Mouse (Mus musculus) neural tube, embryonic 14.5 days (tissue): ENCODE measurements around the gene Phf19. TPM values are rescaled to one million over a fixed set of nuclear protein-coding genes. Genes with fewer than 3 reads are reported as not detected.

Source experiments
- ATAC-seq: fragments of 200-750 bp; cut with Nextera tagmentation; 2 replicates; pipeline ENCODE4 v1.8.0; 2017; ENCODE audit warnings: low read depth, mild to moderate bottlenecking, moderate TSS enrichment, moderate library complexity
- H3K27ac ChIP-seq: fragments of 300-500 bp; sonication (generic); 2 replicates; pipeline ENCODE4 v1.5.1; 2014; ENCODE audit warnings: low read depth, mild to moderate bottlenecking, control low read depth, low read length, moderate library complexity, mixed read lengths
- H3K27me3 ChIP-seq: fragments of 300-500 bp; sonication (generic); 2 replicates; pipeline ENCODE4 v1.6.1; 2014; ENCODE audit warnings: low read length; ENCODE audit not compliant: control insufficient read depth, insufficient read depth
- H3K36me3 ChIP-seq: fragments of 300-500 bp; sonication (generic); 2 replicates; pipeline ENCODE4 v1.6.1; 2014; ENCODE audit warnings: low read length, mixed read lengths; ENCODE audit not compliant: control insufficient read depth, insufficient read depth
- H3K4me1 ChIP-seq: fragments of 300-500 bp; sonication (generic); 2 replicates; pipeline ENCODE4 v1.6.1; 2014; ENCODE audit warnings: low read length; ENCODE audit not compliant: control insufficient read depth, insufficient read depth
- H3K4me2 ChIP-seq: fragments of 300-500 bp; sonication (generic); 2 replicates; pipeline ENCODE4 v1.6.1; 2014; ENCODE audit warnings: mild to moderate bottlenecking, low read depth, low read length, control low read depth
- H3K4me3 ChIP-seq: fragments of 300-500 bp; sonication (generic); 2 replicates; pipeline ENCODE4 v1.5.1; 2014; ENCODE audit warnings: low read depth, low read length, control low read depth, mixed read lengths
- H3K9ac ChIP-seq: fragments of 300-500 bp; sonication (generic); replicated peaks from 2 replicates; pipeline ENCODE4 v1.6.1; 2014; ENCODE audit warnings: low read depth, mild to moderate bottlenecking, control low read depth, low read length, mixed read lengths
- H3K9me3 ChIP-seq: fragments of 300-500 bp; sonication (generic); 2 replicates; pipeline ENCODE4 v1.6.1; 2016; ENCODE audit warnings: low read length; ENCODE audit not compliant: control insufficient read depth
- WGBS: fragments of 180-500 bp; shearing (Covaris S2); extraction: QIAGEN DNeasy Blood & Tissue Kit; methylation state at CpG from one replicate; pipeline ENCODE4 v1.1.7; 2014; 5-methylcytosine and 5-hydroxymethylcytosine counted together
- polyA plus RNA-seq: library from polyadenylated mRNA; unstranded; fragments of >200 nt; fragmentation: Nextera tagmentation; extraction: Ambion mirVana; gene quantifications from 2 replicates; pipeline ENCODE4 v1.2.1, GENCODE M21; 2014

Gene Phf19
- polyA plus RNA-seq, 1 experiment from 2014 or later, result 3.8 TPM

- WGBS, result under 1% methylated on average over 34 of the region's 34 CpGs
- Histone ChIP-seq H3K27me3 (no peaks in the 10 kb centered on the region), H3K4me2 (peak overlapping the region; percentile 65), H3K4me1 (peaks cover 5% of the 10 kb centered on the region; the same call in 1 of the 2 replicates), H3K9me3 (no peaks in the 10 kb centered on the region), H3K27ac (peak overlapping the region; percentile 67), H3K36me3 (no peaks in the 10 kb centered on the region), H3K9ac (peak overlapping the region; percentile 42), H3K4me3 (peak overlapping the region; percentile 30)
- ATAC-seq, result peak; percentile 96
These were observed 8.8 kb downstream of the Phf19 start for GRCm38 (mm10) chr2:34904849-34905542.

- no peak for ATAC-seq
- 76% methylated on average over 4 of the region's 4 CpGs for WGBS
These were observed 10.0 kb downstream of the Phf19 start for GRCm38 (mm10) chr2:34903652-34904405.

GRCm38 (mm10) chr2:34903191-34903590, 10.6 kb downstream of the Phf19 start:
- ATAC-seq, result no peak
- H3K4me3 ChIP-seq, result no peak overlapping the region
- H3K27me3 ChIP-seq, result no peaks in the 10 kb centered on the region
- no peaks in the 10 kb centered on the region for H3K9me3 ChIP-seq
- H3K4me2 ChIP-seq, result no peak overlapping the region
- no peak overlapping the region for H3K27ac ChIP-seq
- peaks cover 5% of the 10 kb centered on the region; the same call in 1 of the 2 replicates for H3K4me1 ChIP-seq
- WGBS, result 88% methylated on average over 7 of the region's 7 CpGs
- no peak overlapping the region for H3K9ac ChIP-seq
- H3K36me3 ChIP-seq, result no peaks in the 10 kb centered on the region

More at GRCm38 (mm10) chr2:34903652-34904405, 10.0 kb downstream of the Phf19 start:
- Histone ChIP-seq H3K4me3 (no peak overlapping the region), H3K4me1 (peaks cover 5% of the 10 kb centered on the region; the same call in 1 of the 2 replicates), H3K9ac (no peak overlapping the region), H3K27me3 (no peaks in the 10 kb centered on the region), H3K4me2 (peak overlapping the region; percentile 65; the same call in 1 of the 2 replicates), H3K27ac (no peak overlapping the region; the same call in 1 of the 2 replicates), H3K36me3 (no peaks in the 10 kb centered on the region), H3K9me3 (no peaks in the 10 kb centered on the region)

- H3K36me3 ChIP-seq, result no peaks in the 10 kb centered on the region
- no peak overlapping the region for H3K9ac ChIP-seq
- no peaks in the 10 kb centered on the region for H3K9me3 ChIP-seq
- no peak overlapping the region for H3K4me2 ChIP-seq
- H3K4me1 ChIP-seq, result peaks cover 5% of the 10 kb centered on the region; the same call in 1 of the 2 replicates
- WGBS, result 90% methylated on average over 6 of the region's 6 CpGs
- H3K27me3 ChIP-seq, result no peaks in the 10 kb centered on the region
- no peak for ATAC-seq
- no peak overlapping the region for H3K27ac ChIP-seq
- H3K4me3 ChIP-seq, result no peak overlapping the region
These were observed 11.1 kb downstream of the Phf19 start for GRCm38 (mm10) chr2:34902731-34903130.

- Histone ChIP-seq H3K4me2 (no peak overlapping the region), H3K4me3 (no peak overlapping the region), H3K9me3 (no peaks in the 10 kb centered on the region), H3K4me1 (peaks cover 5% of the 10 kb centered on the region; the same call in 1 of the 2 replicates), H3K27me3 (no peaks in the 10 kb centered on the region), H3K9ac (no peak overlapping the region), H3K27ac (no peak overlapping the region), H3K36me3 (no peaks in the 10 kb centered on the region)
- no peak for ATAC-seq
- WGBS, result 76% methylated on average over 4 of the region's 4 CpGs
These were observed 12.1 kb downstream of the Phf19 start for GRCm38 (mm10) chr2:34901726-34902125.

GRCm38 (mm10) chr2:34900412-34900811, 13.4 kb downstream of the Phf19 start:
- no peak for ATAC-seq
- WGBS, result 88% methylated on average over 1 of the region's 1 CpGs
- H3K4me3 ChIP-seq, result no peak overlapping the region
- H3K9ac ChIP-seq, result no peak overlapping the region
- no peaks in the 10 kb centered on the region for H3K36me3 ChIP-seq
- H3K4me1 ChIP-seq, result peaks cover 5% of the 10 kb centered on the region; the same call in 1 of the 2 replicates
- no peak overlapping the region for H3K4me2 ChIP-seq
- H3K27me3 ChIP-seq, result no peaks in the 10 kb centered on the region
- H3K27ac ChIP-seq, result no peak overlapping the region
- H3K9me3 ChIP-seq, result no peaks in the 10 kb centered on the region

- ATAC-seq, result no peak
- Histone ChIP-seq H3K4me1 (peaks cover 5% of the 10 kb centered on the region; the same call in 1 of the 2 replicates), H3K36me3 (no peaks in the 10 kb centered on the region), H3K27me3 (no peaks in the 10 kb centered on the region), H3K9me3 (no peaks in the 10 kb centered on the region), H3K9ac (no peak overlapping the region), H3K27ac (no peak overlapping the region), H3K4me2 (no peak overlapping the region), H3K4me3 (no peak overlapping the region)
- WGBS, result 81% methylated on average over 11 of the region's 11 CpGs
These were observed 14.1 kb downstream of the Phf19 start for GRCm38 (mm10) chr2:34899682-34900081.

- Histone ChIP-seq H3K4me2 (no peak overlapping the region), H3K9me3 (no peaks in the 10 kb centered on the region), H3K36me3 (no peaks in the 10 kb centered on the region), H3K4me1 (no peaks in the 10 kb centered on the region), H3K27ac (no peak overlapping the region), H3K4me3 (no peak overlapping the region), H3K9ac (no peak overlapping the region), H3K27me3 (no peaks in the 10 kb centered on the region)
- ATAC-seq, result no peak
- 27% methylated on average over 10 of the region's 10 CpGs for WGBS
These were observed 16.0 kb downstream of the Phf19 start for GRCm38 (mm10) chr2:34897820-34898219.
